Mouse (Mus musculus) testis, adult 2 months (tissue): Measurements from ENCODE around the gene Plekha7.

ENCODE experiments used
- CTCF ChIP-seq: fragments of 200-500 bp; IDR thresholded peaks from 2 replicates; pipeline ENCODE4 v1.5.1; 2012; ENCODE audit warnings: low read depth, mild to moderate bottlenecking, inconsistent platforms, low read length, moderate library complexity; ENCODE audit not compliant: control insufficient read depth, insufficient read depth, insufficient replicate concordance
- POLR2A ChIP-seq: fragments of 200-500 bp; IDR thresholded peaks from 2 replicates; pipeline ENCODE4 v1.6.1; 2012; ENCODE audit warnings: low read depth, mild to moderate bottlenecking, inconsistent platforms, low read length, moderate library complexity; ENCODE audit not compliant: control insufficient read depth

DNA sequence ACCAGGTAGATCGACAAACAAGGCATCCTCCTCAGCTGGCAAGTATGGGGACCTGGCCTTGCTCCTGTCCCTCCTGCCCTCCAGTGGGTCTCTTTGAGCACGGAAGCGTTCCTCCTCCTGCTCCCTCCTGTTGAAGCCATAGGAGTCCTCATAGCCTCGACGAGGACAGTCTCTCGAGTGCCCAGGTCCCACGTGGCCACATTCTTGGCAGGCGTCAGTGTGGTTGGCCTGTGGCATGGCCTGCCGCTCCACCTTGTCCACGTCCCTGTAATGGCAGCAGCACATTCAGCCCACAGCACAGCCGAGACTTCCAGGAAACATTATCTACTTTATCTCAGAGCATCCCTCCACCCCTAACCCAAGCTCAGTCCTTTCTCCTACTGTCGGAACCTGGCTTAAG is 143.9 kb downstream of the Plekha7 start:
- TF ChIP-seq POLR2A (no peak), CTCF (no peak)
